In genomic region chr1:157445398-157445910, GRCm38 (mm10) we compare ENCODE assay signal across 18 mouse cellular contexts. TPM values are rescaled to one million over a fixed set of nuclear protein-coding genes. Genes with fewer than 3 reads are reported as not detected.
A peak's percentile ranks its signal among the peaks of the same experiment; 100 is the strongest.
DNase-seq lines count a peak whose midpoint lies in the region; ATAC-seq and TF ChIP-seq lines count a peak whose summit lies in the region.
"Had no signal": no experiment of that assay in that cellular context is flagged by ENCODE, and none has a peak within 500 bp of the region (broad histone marks: within the 10 kb centered on the region; RNA-seq: fewer than 3 reads in every experiment).

No protein-coding gene starts in this region.

- H3K4me1 ChIP-seq in midbrain, embryonic 10.5 days, result peaks cover 85% of the 10 kb centered on the region
- H3K4me1 ChIP-seq in midbrain, embryonic 11.5 days (ENCODE audit: control insufficient read depth, insufficient read depth, low read length), result peaks cover 49% of the 10 kb centered on the region

- no peak for ATAC-seq in midbrain, embryonic 11.5 days (ENCODE audit: low FRiP score)
- peak; percentile 73 for ATAC-seq in granulocyte monocyte progenitor cell, adult 5-6 weeks (replicated peaks; ENCODE audit: poor library complexity, severe bottlenecking)
- ATAC-seq: Patski had no signal

- H3K27ac ChIP-seq in layer of hippocampus, adult 2 months, result peak overlapping the region; percentile 77
- 0 out of 2 replicates have a peak overlapping the region, but pooled peaks have one; percentile 20 for H3K27ac ChIP-seq in midbrain, embryonic 10.5 days (replicated peaks)
- H3K27ac ChIP-seq in midbrain, embryonic 11.5 days (ENCODE audit: low read depth, low read length), result no peak overlapping the region
- H3K27ac ChIP-seq: forebrain, embryonic 12.5 days; liver, embryonic 14.5 days; neural tube, embryonic 12.5 days had no signal

- 90% methylated on average over 6 of the region's 6 CpGs for WGBS in midbrain, embryonic 10.5 days
- WGBS in midbrain, embryonic 11.5 days, result 96% methylated on average over 5 of the region's 6 CpGs

- H3K27me3 ChIP-seq in midbrain, embryonic 10.5 days (ENCODE audit: low read depth, poor library complexity, severe bottlenecking), result peaks cover 57% of the 10 kb centered on the region
- no peaks in the 10 kb centered on the region for H3K27me3 ChIP-seq in midbrain, embryonic 11.5 days (ENCODE audit: control insufficient read depth, insufficient read depth, low read length)
- H3K27me3 ChIP-seq: neural tube, embryonic 12.5 days; Patski had no signal

- H3K9me3 ChIP-seq in midbrain, embryonic 10.5 days (replicated peaks), result no peaks in the 10 kb centered on the region
- H3K9me3 ChIP-seq in midbrain, embryonic 11.5 days (ENCODE audit: control insufficient read depth, low read length), result no peaks in the 10 kb centered on the region
- H3K9me3 ChIP-seq: forebrain, embryonic 12.5 days; neural tube, embryonic 12.5 days had no signal

- no peak overlapping the region for H3K4me2 ChIP-seq in midbrain, embryonic 11.5 days
- H3K4me2 ChIP-seq: forebrain, embryonic 12.5 days; neural tube, embryonic 12.5 days had no signal

- no peak for TF ChIP-seq CTCF in layer of hippocampus, adult 2 months (conservative IDR thresholded peaks at IDR 0.05)

- H3K36me3 ChIP-seq in midbrain, embryonic 10.5 days, result no peaks in the 10 kb centered on the region
- no peaks in the 10 kb centered on the region for H3K36me3 ChIP-seq in midbrain, embryonic 11.5 days (ENCODE audit: control insufficient read depth, insufficient read depth, low read length)
- H3K36me3 ChIP-seq: forebrain, embryonic 12.5 days; neural tube, embryonic 12.5 days had no signal

- H3K4me3 ChIP-seq in layer of hippocampus, adult 2 months, result no peak overlapping the region
- no peak overlapping the region for H3K4me3 ChIP-seq in midbrain, embryonic 10.5 days
- H3K4me3 ChIP-seq in midbrain, embryonic 11.5 days (ENCODE audit: low read depth, low read length), result no peak overlapping the region
- H3K4me3 ChIP-seq: forebrain, embryonic 12.5 days; neural tube, embryonic 12.5 days had no signal

- DNase-seq in layer of hippocampus, adult 2 months (ENCODE audit: low spot score in 2 of 2), result no peak
- no peak for DNase-seq in layer of hippocampus, adult 9-10 months (ENCODE audit: low spot score)
- DNase-seq in midbrain, embryonic 10.5 days (ENCODE audit: low spot score), result no peak
- no peak for DNase-seq in midbrain, embryonic 11.5 days (ENCODE audit: low spot score, missing footprints)
- no peak for DNase-seq in frontal cortex, adult 2 months (ENCODE audit: extremely low spot score in 1 of 2, low spot score in 1 of 2)
- no peak for DNase-seq in kidney, adult 8-10 months
- DNase-seq: adrenal gland, postnatal 10 days; cerebellum, adult 8-10 months; kidney, adult 11 months; left cerebral cortex, postnatal 4 days; lung, postnatal 10 days; right cerebral cortex, postnatal 4 days; thymus, postnatal 14 days had no signal

- H3K9ac ChIP-seq in midbrain, embryonic 11.5 days (ENCODE audit: low read length), result no peak overlapping the region
- H3K9ac ChIP-seq: forebrain, embryonic 12.5 days; liver, embryonic 14.5 days; neural tube, embryonic 12.5 days had no signal

RNA-seq across cellular contexts. Expression of gene Cryzl2, which starts 12.9 kb away (rescaled TPM):
- total RNA-seq in layer of hippocampus, adult 2 months (2021), result 1 to 10 TPM; 4.3 to 5.1 TPM
- polyA plus RNA-seq in midbrain, embryonic 10.5 days (2016; fragmentation: Nextera tagmentation; extraction: Ambion mirVana), result 6.4 and 7.3 TPM in 2 replicates
- polyA plus RNA-seq in midbrain, embryonic 11.5 days (2014; fragmentation: Nextera tagmentation; extraction: Ambion mirVana), result 7.4 and 8.3 TPM in 2 replicates
- 25.8 and 26.5 TPM in 2 replicates for total RNA-seq in granulocyte monocyte progenitor cell, adult 5-6 weeks (2014; fragmentation: Nextera tagmentation)
- 10.6 and 18.9 TPM in 2 replicates for total RNA-seq in granulocyte monocyte progenitor cell, adult 5-6 weeks (2017)
- polyA plus RNA-seq in frontal cortex, adult 2 months (2012; rRNA removed), result 14.8 and 16.0 TPM in 2 replicates
- polyA plus RNA-seq: Patski had no signal

RNA-seq across cellular contexts. Expression of gene Rasal2, which starts 33.1 kb away (rescaled TPM):
- 10 to 100 TPM; 91.1 to 93.7 TPM for total RNA-seq in layer of hippocampus, adult 2 months (2021)
- 8.8 and 16.5 TPM in 2 replicates for polyA plus RNA-seq in midbrain, embryonic 10.5 days (2016; fragmentation: Nextera tagmentation; extraction: Ambion mirVana)
- polyA plus RNA-seq in midbrain, embryonic 11.5 days (2014; fragmentation: Nextera tagmentation; extraction: Ambion mirVana), result 20.8 and 23.8 TPM in 2 replicates
- 1.3 and 2.0 TPM in 2 replicates for total RNA-seq in granulocyte monocyte progenitor cell, adult 5-6 weeks (2014; fragmentation: Nextera tagmentation)
- total RNA-seq in granulocyte monocyte progenitor cell, adult 5-6 weeks (2017), result 2.2 and 2.3 TPM in 2 replicates
- polyA plus RNA-seq in frontal cortex, adult 2 months (2012; rRNA removed), result 26.5 and 27.2 TPM in 2 replicates
